In genomic region chr6:124921539-124921938, GRCm38 (mm10) we compare ENCODE assay signal across 9 mouse cellular contexts. TPM values are rescaled to one million over a fixed set of nuclear protein-coding genes. Genes with fewer than 3 reads are reported as not detected.
A peak's percentile ranks its signal among the peaks of the same experiment; 100 is the strongest.
DNase-seq lines count a peak whose midpoint lies in the region; ATAC-seq and TF ChIP-seq lines count a peak whose summit lies in the region.
"Had no signal": no experiment of that assay in that cellular context is flagged by ENCODE, and none has a peak within 500 bp of the region (broad histone marks: within the 10 kb centered on the region; RNA-seq: fewer than 3 reads in every experiment).

No protein-coding gene starts in this region.

- H3K9me3 ChIP-seq in heart, embryonic 16.5 days (replicated peaks; ENCODE audit: control insufficient read depth, low read length) = no peaks in the 10 kb centered on the region
- H3K9me3 ChIP-seq in midbrain, embryonic 11.5 days (ENCODE audit: control insufficient read depth, low read length) = no peaks in the 10 kb centered on the region

- H3K27ac ChIP-seq in heart, embryonic 16.5 days (ENCODE audit: low read length) = peak overlapping the region; percentile 100
- peak overlapping the region; percentile 72 for H3K27ac ChIP-seq in bone marrow macrophage, adult 2 months (ENCODE audit: insufficient read depth, low read depth, low read length)
- H3K27ac ChIP-seq in midbrain, embryonic 11.5 days (ENCODE audit: low read depth, low read length) = 0 out of 2 replicates have a peak overlapping the region, but pooled peaks have one; percentile 17

- no peak for TF ChIP-seq POLR2A in bone marrow macrophage, adult 2 months (IDR thresholded peaks at IDR 0.05; ENCODE audit: borderline replicate concordance, low read depth, low read length)

- TF ChIP-seq CTCF in bone marrow macrophage, adult 2 months (IDR thresholded peaks at IDR 0.05; ENCODE audit: low read depth, low read length) = no peak

- H3K4me2 ChIP-seq in heart, embryonic 16.5 days (ENCODE audit: low read depth, low read length) = no peak overlapping the region
- H3K4me2 ChIP-seq in midbrain, embryonic 11.5 days = no peak overlapping the region

- no peak overlapping the region for H3K9ac ChIP-seq in heart, embryonic 16.5 days (ENCODE audit: low read length)
- H3K9ac ChIP-seq in midbrain, embryonic 11.5 days (ENCODE audit: low read length) = no peak overlapping the region

- H3K4me1 ChIP-seq in heart, embryonic 16.5 days (ENCODE audit: control insufficient read depth, insufficient read depth, low read length) = peaks cover 45% of the 10 kb centered on the region
- peaks cover 36% of the 10 kb centered on the region for H3K4me1 ChIP-seq in bone marrow macrophage, adult 2 months (ENCODE audit: control insufficient read depth, insufficient read depth, low read length)
- peaks cover 23% of the 10 kb centered on the region for H3K4me1 ChIP-seq in midbrain, embryonic 11.5 days (ENCODE audit: control insufficient read depth, insufficient read depth, low read length)

- no peak for ATAC-seq in heart, embryonic 16.5 days (replicated peaks; ENCODE audit: extremely low read depth, insufficient read depth, low FRiP score)
- peak; percentile 65 for ATAC-seq in granulocyte monocyte progenitor cell, adult 5-6 weeks (replicated peaks; ENCODE audit: poor library complexity, severe bottlenecking)
- no peak for ATAC-seq in midbrain, embryonic 11.5 days (ENCODE audit: low FRiP score)

- no peaks in the 10 kb centered on the region for H3K36me3 ChIP-seq in heart, embryonic 16.5 days (ENCODE audit: control insufficient read depth, insufficient read depth)
- no peaks in the 10 kb centered on the region for H3K36me3 ChIP-seq in midbrain, embryonic 11.5 days (ENCODE audit: control insufficient read depth, insufficient read depth, low read length)

- intact Hi-C loops in heart, postnatal 14 days (cut with DNase I) = no loop called here

- no peak overlapping the region for H3K4me3 ChIP-seq in heart, embryonic 16.5 days (ENCODE audit: low read length)
- no peak overlapping the region for H3K4me3 ChIP-seq in bone marrow macrophage, adult 2 months (ENCODE audit: insufficient read depth, low read length)
- no peak overlapping the region for H3K4me3 ChIP-seq in midbrain, embryonic 11.5 days (ENCODE audit: low read depth, low read length)

- DNase-seq in heart, postnatal 14 days = no peak
- DNase-seq in midbrain, embryonic 11.5 days (ENCODE audit: low spot score, missing footprints) = no peak
- DNase-seq in layer of hippocampus, postnatal 36 days = no peak
- no peak for DNase-seq in T-cell, adult 2 months (ENCODE audit: low spot score)
- DNase-seq in thymus, postnatal 10 days (ENCODE audit: low spot score in 2 of 2) = no peak
- DNase-seq: right cerebral cortex, postnatal 4 days had no signal

- WGBS in heart, embryonic 16.5 days = 64% methylated on average over 4 of the region's 4 CpGs
- 74% methylated on average over 4 of the region's 4 CpGs for WGBS in midbrain, embryonic 11.5 days

- no peaks in the 10 kb centered on the region for H3K27me3 ChIP-seq in heart, embryonic 16.5 days (ENCODE audit: control insufficient read depth, insufficient read depth, low read length)
- H3K27me3 ChIP-seq in midbrain, embryonic 11.5 days (ENCODE audit: control insufficient read depth, insufficient read depth, low read length) = no peaks in the 10 kb centered on the region

RNA-seq across cellular contexts. Expression of gene Ptms, which starts 1.6 kb away (rescaled TPM):
- polyA plus RNA-seq in heart, embryonic 16.5 days (2015; fragmentation: Nextera tagmentation; extraction: Ambion mirVana) = 203 and 265 TPM in 2 replicates
- 100 to 1,000 TPM; 369 to 378 TPM for total RNA-seq in heart, postnatal 14 days (2021)
- polyA plus RNA-seq in bone marrow macrophage, adult 2 months (2012; ENCODE audit: insufficient read depth, insufficient read length, missing spikeins) = 820 and 821 TPM in 2 replicates
- total RNA-seq in granulocyte monocyte progenitor cell, adult 5-6 weeks (2014; fragmentation: Nextera tagmentation) = 16.1 and 21.9 TPM in 2 replicates
- 18.5 and 33.0 TPM in 2 replicates for total RNA-seq in granulocyte monocyte progenitor cell, adult 5-6 weeks (2017)
- polyA plus RNA-seq in midbrain, embryonic 11.5 days (2014; fragmentation: Nextera tagmentation; extraction: Ambion mirVana) = 258 and 288 TPM in 2 replicates
- total RNA-seq in layer of hippocampus, postnatal 36 days (2021) = 1,000 to 10,000 TPM; 1,023 to 1,087 TPM

RNA-seq across cellular contexts. Expression of gene Mlf2, which starts 9.6 kb away (rescaled TPM):
- polyA plus RNA-seq in heart, embryonic 16.5 days (2015; fragmentation: Nextera tagmentation; extraction: Ambion mirVana) = 387 and 398 TPM in 2 replicates
- 100 to 1,000 TPM; 214 to 217 TPM for total RNA-seq in heart, postnatal 14 days (2021)
- polyA plus RNA-seq in bone marrow macrophage, adult 2 months (2012; ENCODE audit: insufficient read depth, insufficient read length, missing spikeins) = 186 and 188 TPM in 2 replicates
- total RNA-seq in granulocyte monocyte progenitor cell, adult 5-6 weeks (2014; fragmentation: Nextera tagmentation) = 82.4 and 102 TPM in 2 replicates
- total RNA-seq in granulocyte monocyte progenitor cell, adult 5-6 weeks (2017) = 49.5 and 79.7 TPM in 2 replicates
- polyA plus RNA-seq in midbrain, embryonic 11.5 days (2014; fragmentation: Nextera tagmentation; extraction: Ambion mirVana) = 430 and 435 TPM in 2 replicates
- 100 to 1,000 TPM; 630 to 652 TPM for total RNA-seq in layer of hippocampus, postnatal 36 days (2021)

RNA-seq across cellular contexts. Expression of gene Lag3, which starts 10.0 kb away (rescaled TPM):
- polyA plus RNA-seq in heart, embryonic 16.5 days (2015; fragmentation: Nextera tagmentation; extraction: Ambion mirVana) = 1.1 and 1.7 TPM in 2 replicates
- under 1 TPM; 0.62 to 0.80 TPM for total RNA-seq in heart, postnatal 14 days (2021)
- 0.44 TPM in 1 of 2 replicates, not detected in the other for polyA plus RNA-seq in bone marrow macrophage, adult 2 months (2012; ENCODE audit: insufficient read depth, insufficient read length, missing spikeins)
- total RNA-seq in granulocyte monocyte progenitor cell, adult 5-6 weeks (2014; fragmentation: Nextera tagmentation) = 1.4 and 3.8 TPM in 2 replicates
- 1.4 and 9.6 TPM in 2 replicates for total RNA-seq in granulocyte monocyte progenitor cell, adult 5-6 weeks (2017)
- polyA plus RNA-seq in midbrain, embryonic 11.5 days (2014; fragmentation: Nextera tagmentation; extraction: Ambion mirVana) = 0.88 and 2.4 TPM in 2 replicates
- 1 to 10 TPM; 2.1 to 2.3 TPM for total RNA-seq in layer of hippocampus, postnatal 36 days (2021)

RNA-seq across cellular contexts. Expression of gene Cd4, which starts 33.5 kb away (rescaled TPM):
- polyA plus RNA-seq in heart, embryonic 16.5 days (2015; fragmentation: Nextera tagmentation; extraction: Ambion mirVana) = 0.25 and 2.1 TPM in 2 replicates
- 10 to 100 TPM in 1 of 2 experiments, 1 to 10 TPM in 1; 1.2 to 12.3 TPM for total RNA-seq in heart, postnatal 14 days (2021)
- polyA plus RNA-seq in bone marrow macrophage, adult 2 months (2012; ENCODE audit: insufficient read depth, insufficient read length, missing spikeins) = 20.6 and 23.4 TPM in 2 replicates
- total RNA-seq in granulocyte monocyte progenitor cell, adult 5-6 weeks (2014; fragmentation: Nextera tagmentation) = 0.90 TPM in 1 of 2 replicates, not detected in the other
- 0.41 and 0.60 TPM in 2 replicates for total RNA-seq in granulocyte monocyte progenitor cell, adult 5-6 weeks (2017)
- not detected in 2 replicates for polyA plus RNA-seq in midbrain, embryonic 11.5 days (2014; fragmentation: Nextera tagmentation; extraction: Ambion mirVana)
- total RNA-seq in layer of hippocampus, postnatal 36 days (2021) = under 1 TPM in 1 of 2 experiments, not detected in 1; 0.23 TPM

RNA-seq across cellular contexts. Expression of gene Cops7a, which starts 43.8 kb away (rescaled TPM):
- polyA plus RNA-seq in heart, embryonic 16.5 days (2015; fragmentation: Nextera tagmentation; extraction: Ambion mirVana) = 141 and 145 TPM in 2 replicates
- total RNA-seq in heart, postnatal 14 days (2021) = 10 to 100 TPM; 90.1 to 99.6 TPM
- polyA plus RNA-seq in bone marrow macrophage, adult 2 months (2012; ENCODE audit: insufficient read depth, insufficient read length, missing spikeins) = 49.3 and 58.7 TPM in 2 replicates
- total RNA-seq in granulocyte monocyte progenitor cell, adult 5-6 weeks (2014; fragmentation: Nextera tagmentation) = 96.6 and 112 TPM in 2 replicates
- 48.8 and 52.0 TPM in 2 replicates for total RNA-seq in granulocyte monocyte progenitor cell, adult 5-6 weeks (2017)
- 105 and 112 TPM in 2 replicates for polyA plus RNA-seq in midbrain, embryonic 11.5 days (2014; fragmentation: Nextera tagmentation; extraction: Ambion mirVana)
- total RNA-seq in layer of hippocampus, postnatal 36 days (2021) = 100 to 1,000 TPM; 149 TPM

Comparison
In these comparisons a context has a peak if more than half of its experiments do, and no peak if none do; other contexts are left out.
1. H3K27ac ChIP-seq: peak in every context shown above with its lines; median percentile 100 in heart, embryonic 16.5 days; 72 in bone marrow macrophage, adult 2 months; 17 in midbrain, embryonic 11.5 days.
2. RNA of gene Ptms, which starts 1.6 kb away (total RNA-seq): 1,023 to 1,087 TPM in layer of hippocampus, postnatal 36 days and 369 to 378 TPM in heart, postnatal 14 days; 16.1 to 33.0 TPM in granulocyte monocyte progenitor cell, adult 5-6 weeks; every median in the first group is over 10 times any median in the second.